Mouse (Mus musculus) C2C12 (cell line): ENCODE data around the gene Smg6.

Experiments
- CEBPB ChIP-seq: IDR thresholded peaks from one replicate; pipeline ENCODE4 v1.6.1; 2011; ENCODE audit warnings: low read depth, mild to moderate bottlenecking, control low read depth, moderate library complexity
- CTCF ChIP-seq: IDR thresholded peaks from one replicate; pipeline ENCODE4 v1.5.1; 2011; ENCODE audit not compliant: control insufficient read depth, insufficient read depth, insufficient read length
- MAX ChIP-seq: IDR thresholded peaks from one replicate; pipeline ENCODE4 v1.6.1; 2011; ENCODE audit warnings: mild to moderate bottlenecking, control low read depth
- MYOD1 ChIP-seq: IDR thresholded peaks from one replicate; pipeline ENCODE4 v1.6.1; 2011; ENCODE audit warnings: low read depth; ENCODE audit not compliant: control insufficient read depth, insufficient read length
- MYOG ChIP-seq: IDR thresholded peaks from one replicate; pipeline ENCODE4 v1.6.1; 2011; ENCODE audit not compliant: control insufficient read depth, insufficient read length; ENCODE audit errors: extremely low read depth
- USF1 ChIP-seq: IDR thresholded peaks from one replicate; pipeline ENCODE4 v1.6.1; 2011; ENCODE audit warnings: low read depth, mild to moderate bottlenecking, control low read depth, moderate library complexity

DNA sequence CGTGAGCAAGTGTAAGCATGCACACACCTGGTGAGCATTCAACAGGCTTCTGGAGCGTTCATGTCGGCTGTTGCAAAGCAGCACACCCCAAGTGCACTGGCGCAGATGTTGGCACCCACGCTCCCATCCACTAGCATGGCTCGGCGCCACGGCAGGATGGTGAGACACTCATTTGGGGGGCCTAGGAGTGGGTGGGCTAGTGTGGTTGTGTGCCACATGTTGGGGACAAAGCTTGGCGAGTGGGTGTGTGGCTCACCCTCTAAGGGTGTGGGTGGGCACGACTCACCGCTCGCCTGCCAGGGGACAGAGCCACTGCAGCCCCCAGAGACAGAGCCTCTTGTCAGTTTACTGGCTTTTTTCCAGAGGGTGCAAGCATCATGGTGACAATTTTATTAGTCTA lies 275.3 kb downstream of the Smg6 start:
- no peak for TF ChIP-seq CTCF
- no peak for TF ChIP-seq CEBPB
- no peak for TF ChIP-seq MAX
- TF ChIP-seq USF1: no peak
- TF ChIP-seq MYOD1: no peak
- TF ChIP-seq MYOG: no peak
